Mouse (Mus musculus) liver, adult 2 months (tissue): ENCODE results near the gene Tmem135.

Experiments
- CTCF ChIP-seq: fragments of 200-500 bp; IDR thresholded peaks from 2 replicates; pipeline ENCODE4 v1.5.1; 2011; ENCODE audit warnings: low read depth, low read length, control low read depth
- POLR2A ChIP-seq: fragments of 200-500 bp; IDR thresholded peaks from 2 replicates; pipeline ENCODE4 v1.6.1; 2011; ENCODE audit warnings: low read length, control low read depth; ENCODE audit not compliant: insufficient read depth; ENCODE audit errors: extremely low read depth

DNA sequence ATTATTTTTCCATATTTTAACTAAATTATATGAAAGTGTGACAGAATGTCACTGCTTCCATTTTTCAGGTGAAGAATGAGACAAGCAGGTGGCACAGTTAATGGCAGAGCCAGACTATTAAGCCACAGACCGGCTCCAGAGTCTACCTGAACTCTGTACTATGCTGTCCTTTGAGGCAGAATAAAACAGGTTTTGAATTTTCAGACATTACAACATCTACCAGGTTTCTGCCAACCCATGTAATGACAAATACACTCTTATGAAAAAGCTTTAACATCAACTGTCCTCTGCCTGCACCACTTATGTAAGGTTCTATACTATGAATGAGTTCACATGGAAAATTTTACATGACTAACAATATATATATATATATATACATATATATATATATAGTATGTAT lies 100.3 kb downstream of the Tmem135 start:
- no peak for TF ChIP-seq CTCF
- no peak for TF ChIP-seq POLR2A
